Mouse (Mus musculus): ENCODE results near the gene Hsd17b11.
"Not testable (repeated sequence)": the region's sequence is repeated elsewhere in the genome, so short reads cannot be mapped to it uniquely, and the experiment has no call there.

The Hsd17b11 gene

DNA sequence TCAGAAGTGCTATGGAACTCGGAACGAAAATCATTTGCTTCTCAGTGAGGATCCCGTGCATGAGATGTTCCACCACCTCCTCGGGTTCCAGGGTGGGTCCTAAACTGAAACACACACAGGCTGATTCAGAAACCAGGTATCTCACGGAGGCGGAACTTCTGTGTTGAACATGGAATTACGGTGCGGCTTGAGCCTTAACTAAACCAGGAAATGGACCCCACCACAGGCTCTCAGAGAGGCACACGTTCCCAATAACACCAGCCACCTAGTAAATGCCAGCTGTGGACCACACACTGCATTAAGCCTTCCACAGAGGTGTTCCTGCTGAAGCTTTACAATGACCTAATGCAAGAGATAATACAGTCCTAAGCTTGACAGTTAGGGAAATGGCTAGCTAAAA, 28.9 kb downstream of the Hsd17b11 start:
- DNase-seq (ENCODE audit: low read depth, low spot score), result no peak

GRCm38 (mm10) chr5:103980705-103981560, 40.8 kb downstream of the Hsd17b11 start:
- no peak for DNase-seq (ENCODE audit: low read depth, low spot score)

DNA sequence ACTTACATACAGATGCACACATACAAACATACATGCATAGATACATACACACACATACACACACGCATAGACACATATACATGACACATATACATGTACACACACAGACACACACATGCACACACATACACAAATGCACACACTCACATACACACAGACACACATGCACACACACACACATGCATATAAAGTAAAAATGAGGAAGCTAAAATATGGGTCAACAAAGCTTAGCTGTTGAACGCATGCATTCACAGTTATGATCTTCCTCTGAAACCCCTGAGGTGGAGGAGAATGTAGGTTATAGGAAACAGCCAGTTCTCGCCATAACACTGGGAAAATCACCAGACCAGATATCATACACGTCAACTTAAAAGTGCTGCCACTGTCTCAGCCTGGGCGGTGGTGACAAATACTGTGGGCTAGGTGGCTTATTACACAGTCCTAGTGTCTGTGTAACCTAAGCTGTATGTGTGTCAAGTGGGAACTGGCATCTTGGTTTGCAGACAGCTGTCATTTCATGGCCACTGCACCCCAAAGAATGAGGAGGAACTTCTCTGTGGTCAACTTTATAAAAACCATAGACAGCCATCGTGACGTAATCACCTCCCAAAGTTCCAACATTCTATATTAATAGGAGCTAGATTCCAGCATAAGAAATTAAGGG, 43.7 kb downstream of the Hsd17b11 start:
- no peak for DNase-seq (ENCODE audit: low read depth, low spot score)

DNA sequence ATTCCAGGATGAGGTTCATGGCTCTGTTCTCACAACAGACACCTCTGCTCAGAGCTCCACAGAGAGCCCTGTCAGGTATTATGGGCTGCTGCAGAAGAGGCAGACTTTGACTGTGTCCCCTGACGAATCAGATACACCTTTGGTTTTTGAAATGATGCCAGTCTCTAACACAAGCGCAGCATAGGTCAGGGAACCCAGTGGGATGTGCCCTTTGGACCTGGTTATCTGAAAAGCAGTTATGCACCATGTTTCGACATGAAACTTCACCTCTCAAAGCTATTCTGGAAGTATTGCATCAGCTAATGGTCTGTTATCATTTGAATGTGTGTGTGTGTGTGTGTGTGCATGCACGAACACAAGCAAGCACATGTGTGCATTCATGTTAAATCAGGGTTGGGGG, 44.4 kb downstream of the Hsd17b11 start, which contains the start of gene Hsd17b13:
Gene Hsd17b13, minus strand, starts transcription at position 114 of the 400 bp plus-strand sequence.
- DNase-seq (ENCODE audit: low read depth, low spot score), result no peak

DNA sequence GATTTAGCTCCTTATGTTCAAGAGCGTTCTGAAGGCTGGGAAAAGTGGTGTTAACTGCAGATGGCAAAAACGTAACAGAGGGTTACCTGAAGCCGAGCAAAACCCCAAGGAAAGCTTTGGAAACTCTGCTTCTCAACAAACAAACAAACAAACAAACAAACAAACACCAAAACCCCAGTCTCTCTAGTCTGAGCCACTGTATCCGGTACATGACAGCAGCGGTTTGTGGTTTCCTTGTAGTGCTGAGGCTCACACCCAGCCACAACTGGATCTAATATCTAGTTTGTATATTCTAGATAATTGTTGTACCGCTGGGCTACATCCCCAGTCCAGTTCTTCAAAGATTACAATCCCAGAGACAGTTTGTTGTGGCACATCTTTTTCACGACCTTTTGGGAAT, 46.0 kb downstream of the Hsd17b11 start:
- DNase-seq (ENCODE audit: low read depth, low spot score), result no peak

GRCm38 (mm10) chr5:103972801-103973200, 48.9 kb downstream of the Hsd17b11 start:
- no peak for DNase-seq (ENCODE audit: low read depth, low spot score)

DNA sequence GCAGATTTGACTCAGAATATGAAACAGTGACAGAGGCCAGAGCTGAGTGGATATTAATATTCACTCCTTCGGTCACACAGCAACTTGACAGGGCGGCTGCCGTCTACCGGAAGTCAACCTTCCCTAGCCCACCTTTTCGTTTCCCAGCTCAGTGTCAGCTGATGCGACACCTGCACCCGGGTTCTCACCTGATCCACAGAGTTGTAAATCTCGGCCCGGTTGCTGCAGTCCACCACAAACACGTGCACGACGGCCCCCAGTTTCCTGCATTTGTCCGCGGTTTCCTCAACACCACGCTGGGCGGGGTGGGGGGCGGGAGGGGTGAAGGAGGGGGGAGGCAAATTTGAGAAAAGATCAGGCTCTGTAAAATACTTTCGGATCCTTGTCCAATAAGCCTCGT, 49.3 kb downstream of the Hsd17b11 start:
- no peak for DNase-seq (ENCODE audit: low read depth, low spot score)

DNA sequence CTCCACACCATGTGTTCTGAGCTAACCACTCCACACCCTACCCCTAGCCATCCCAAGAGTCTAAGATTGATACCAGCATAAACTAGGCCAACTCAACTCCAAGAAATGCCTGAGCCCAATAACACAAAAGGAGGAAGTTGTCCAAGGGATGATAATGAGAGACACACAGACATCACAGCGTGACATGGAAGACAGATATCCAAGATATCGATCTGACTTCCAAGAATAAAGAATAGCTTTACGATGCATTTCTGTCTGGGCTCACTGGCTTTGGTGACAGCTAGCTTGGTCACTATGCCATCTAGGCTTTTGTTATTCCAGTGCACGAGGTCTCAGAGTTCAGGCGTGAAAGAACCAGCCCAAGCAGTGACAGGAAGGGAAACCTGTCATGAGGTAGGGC, 50.7 kb downstream of the Hsd17b11 start:
- DNase-seq (ENCODE audit: low read depth, low spot score), result no peak

DNA sequence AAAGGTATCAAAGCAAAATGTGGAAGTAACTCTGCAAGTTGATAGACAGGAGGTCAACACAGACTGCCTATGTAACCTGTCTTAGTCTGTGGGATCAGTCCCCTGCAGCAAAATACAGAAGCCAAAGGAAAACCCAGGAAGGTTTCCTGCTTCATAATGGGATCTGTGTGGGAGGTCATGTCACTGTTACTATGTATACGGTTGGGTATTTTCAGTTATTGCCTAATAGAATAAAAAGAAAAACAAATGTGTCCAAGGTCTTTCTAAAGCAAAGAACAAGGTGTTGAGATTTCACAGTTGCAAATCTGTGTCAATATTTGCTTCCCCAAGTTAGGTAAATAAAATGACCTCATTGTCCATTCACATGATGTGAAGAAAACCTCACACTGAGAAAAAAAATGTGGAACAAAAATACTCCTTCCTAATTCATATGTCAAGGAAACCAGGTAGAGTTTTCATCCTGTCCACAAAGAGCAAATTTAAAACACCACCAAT, 58.7 kb downstream of the Hsd17b11 start:
- no peak for DNase-seq (ENCODE audit: low read depth, low spot score)

GRCm38 (mm10) chr5:103954638-103955037, 67.1 kb downstream of the Hsd17b11 start:
- DNase-seq (ENCODE audit: low read depth, low spot score), result no peak

DNA sequence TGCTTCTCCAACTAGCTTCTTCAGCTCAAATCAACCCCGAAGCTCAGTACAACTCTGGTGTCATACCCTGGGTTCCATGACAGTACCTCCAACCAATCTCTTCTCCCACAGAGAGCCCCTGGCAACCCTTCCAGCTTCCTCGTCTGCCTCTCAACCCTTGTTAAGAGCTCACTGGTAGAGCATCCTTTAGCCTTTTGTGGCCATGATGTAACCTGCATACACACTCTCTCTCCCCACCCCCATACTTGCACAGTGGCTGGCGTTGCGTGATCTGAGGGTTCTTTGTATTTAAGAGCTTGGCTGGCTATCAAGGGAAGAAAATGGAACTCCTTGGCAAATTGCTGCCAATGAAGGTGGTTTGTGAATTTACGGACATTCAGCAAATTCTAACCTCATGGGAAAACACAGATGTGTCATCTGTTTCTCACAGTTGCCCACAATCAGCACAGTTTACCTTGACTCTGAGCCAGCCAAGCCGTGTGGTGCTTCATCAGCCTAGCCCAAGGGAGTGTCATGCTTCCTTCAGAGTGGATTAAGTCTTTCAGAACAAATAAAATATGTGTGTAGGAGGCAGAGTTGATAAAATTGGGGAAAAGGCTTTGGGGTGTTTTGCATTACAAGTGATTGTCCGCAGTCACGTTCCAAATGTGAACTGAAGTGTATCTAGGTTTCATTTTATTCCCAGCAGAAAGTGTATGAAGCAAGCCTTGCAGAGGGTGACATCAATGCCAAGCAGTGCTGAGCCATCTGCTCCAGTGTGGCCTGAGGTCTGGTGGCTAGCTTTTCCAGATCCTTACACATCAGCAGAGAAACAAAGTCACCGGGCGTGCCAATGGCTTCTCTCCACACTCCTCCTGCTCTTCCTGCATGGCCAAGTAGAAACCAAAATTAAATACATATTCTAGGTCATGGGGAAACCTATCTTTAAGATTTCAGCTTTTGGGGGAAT, 68.3 kb downstream of the Hsd17b11 start:
- no peak for DNase-seq (ENCODE audit: low read depth, low spot score)

GRCm38 (mm10) chr5:103950138-103950537, 71.6 kb downstream of the Hsd17b11 start:
- DNase-seq (ENCODE audit: low read depth, low spot score), result not testable (repeated sequence)

DNA sequence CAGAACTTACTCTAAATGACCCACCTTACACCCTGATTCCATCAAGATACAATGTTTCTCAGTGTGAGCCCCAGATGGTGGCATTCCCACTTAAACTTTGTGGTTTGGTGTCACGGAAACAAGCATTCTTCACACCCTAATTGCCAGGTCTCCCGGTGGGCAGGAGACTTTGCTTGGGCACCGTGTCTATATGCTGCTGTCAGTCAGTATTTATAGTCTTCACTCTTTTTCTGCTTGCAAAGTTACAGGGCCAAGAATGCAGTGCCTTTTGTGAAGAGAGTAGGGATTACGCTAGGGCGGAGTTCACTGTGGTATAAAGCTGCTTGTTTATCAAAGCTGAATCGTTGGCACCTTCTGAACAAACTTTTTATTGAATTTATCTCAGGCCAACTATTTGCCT, 78.5 kb downstream of the Hsd17b11 start:
- no peak for DNase-seq (ENCODE audit: low read depth, low spot score)

DNA sequence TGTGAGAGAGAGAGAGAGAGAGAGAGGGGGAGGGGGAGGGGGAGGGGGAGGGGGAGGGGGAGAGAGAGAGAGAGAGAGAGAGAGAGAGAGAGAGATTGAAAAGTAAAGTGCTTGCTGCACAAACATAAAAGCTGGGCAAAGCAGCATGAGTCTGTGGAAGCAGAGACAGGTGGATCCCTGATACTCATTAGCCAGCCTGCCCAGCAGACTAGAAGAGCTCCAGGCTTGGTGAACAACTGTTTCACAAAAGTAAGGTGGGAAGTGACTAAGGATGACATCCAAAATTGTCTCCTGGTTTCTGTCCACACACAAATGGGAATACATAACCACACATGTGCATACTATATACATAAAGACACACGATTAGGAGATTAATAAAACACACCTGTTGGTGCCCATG, 81.9 kb downstream of the Hsd17b11 start:
- no peak for DNase-seq (ENCODE audit: low read depth, low spot score)
